Mouse (Mus musculus) lung, postnatal 0 days (tissue): ENCODE measurements around the gene Atg13. TPM values are rescaled to one million over a fixed set of nuclear protein-coding genes. Genes with fewer than 3 reads are reported as not detected.

Experiments
- ATAC-seq: fragments of 200-750 bp; cut with Nextera tagmentation; 2 replicates; pipeline ENCODE4 v1.8.0; 2017; ENCODE audit warnings: moderate library complexity
- DNase-seq: peaks from one replicate; pipeline ENCODE4 v3.0.0-alpha.2; 2016; ENCODE audit warnings: low spot score
- H3K27ac ChIP-seq: fragments of 300-500 bp; sonication (generic); 2 replicates; pipeline ENCODE4 v1.5.1; 2014; ENCODE audit warnings: antibody characterized with exemption, mild to moderate bottlenecking, low read length, mixed read lengths
- H3K27me3 ChIP-seq: fragments of 300-500 bp; sonication (generic); replicated peaks from 2 replicates; pipeline ENCODE4 v1.6.1; 2014; ENCODE audit warnings: low read length, mixed read lengths; ENCODE audit not compliant: insufficient read depth
- H3K36me3 ChIP-seq: fragments of 300-500 bp; sonication (generic); 2 replicates; pipeline ENCODE4 v1.6.1; 2014; ENCODE audit warnings: low read length, mixed read lengths; ENCODE audit not compliant: insufficient read depth
- H3K4me1 ChIP-seq: fragments of 300-500 bp; sonication (generic); 2 replicates; pipeline ENCODE4 v1.6.1; 2014; ENCODE audit warnings: antibody characterized with exemption, low read depth, low read length, mixed read lengths; ENCODE audit not compliant: insufficient read depth
- H3K4me2 ChIP-seq: fragments of 300-500 bp; sonication (generic); replicated peaks from 2 replicates; pipeline ENCODE4 v1.6.1; 2014; ENCODE audit warnings: low read depth, mild to moderate bottlenecking, low read length, moderate library complexity, mixed read lengths
- H3K4me3 ChIP-seq: fragments of 300-500 bp; sonication (generic); 2 replicates; pipeline ENCODE4 v1.5.1; 2014; ENCODE audit warnings: low read depth, low read length
- H3K9ac ChIP-seq: fragments of 300-500 bp; sonication (generic); replicated peaks from 2 replicates; pipeline ENCODE4 v1.6.1; 2014; ENCODE audit warnings: low read depth, mild to moderate bottlenecking
- H3K9me3 ChIP-seq: fragments of 300-500 bp; sonication (generic); 2 replicates; pipeline ENCODE4 v1.6.1; 2016; ENCODE audit warnings: low read length, mixed read lengths
- CTCF ChIP-seq: IDR thresholded peaks from 2 replicates; pipeline ENCODE4 v1.5.1; 2016; ENCODE audit warnings: antibody characterized with exemption, mild to moderate bottlenecking
- EP300 ChIP-seq: IDR thresholded peaks from 2 replicates; pipeline ENCODE4 v1.6.1; 2016; ENCODE audit warnings: antibody characterized with exemption, mild to moderate bottlenecking, control low read depth
- WGBS: fragments of 180-500 bp; shearing (Covaris S2); extraction: QIAGEN DNeasy Blood & Tissue Kit; methylation state at CpG from one replicate; pipeline ENCODE4 v1.1.7; 2014; 5-methylcytosine and 5-hydroxymethylcytosine counted together
- polyA plus RNA-seq: library from polyadenylated mRNA; unstranded; fragments of >200 nt; fragmentation: Nextera tagmentation; extraction: Ambion mirVana; gene quantifications from 2 replicates; pipeline ENCODE4 v1.2.1, GENCODE M21; 2015

Atg13 gene
- polyA plus RNA-seq, 1 experiment from 2014 or later: 26.2 TPM

- H3K4me1 ChIP-seq: no peaks in the 10 kb centered on the region
- DNase-seq: no peak
- ATAC-seq: peak; percentile 35; the same call in 1 of the 2 replicates
Observed at GRCm38 (mm10) chr2:91636727-91637338, 73.5 kb downstream of the Atg13 start.

GRCm38 (mm10) chr2:91636229-91636628 is 74.1 kb downstream of the Atg13 start, which contains the start of gene F2:
F2 (minus strand) TSS chr2:91636414.
- Histone ChIP-seq H3K27me3 (no peaks in the 10 kb centered on the region), H3K36me3 (no peaks in the 10 kb centered on the region), H3K9ac (no peak within 1 kb of the TSS), H3K9me3 (no peaks in the 10 kb centered on the region), H3K4me3 (no peak within 1 kb of the TSS), H3K27ac (no peak within 1 kb of the TSS), H3K4me1 (no peaks in the 10 kb centered on the region), H3K4me2 (no peak within 1 kb of the TSS)
- no peak for DNase-seq
- 75% methylated on average over 8 of the region's 8 CpGs for WGBS
- no peak for ATAC-seq
- TF ChIP-seq CTCF (no peak), EP300 (no peak)

More at GRCm38 (mm10) chr2:91636727-91637338, 73.5 kb downstream of the Atg13 start:
- TF ChIP-seq EP300 (no peak), CTCF (no peak)
- H3K4me2 ChIP-seq: no peak overlapping the region
- no peaks in the 10 kb centered on the region for H3K27me3 ChIP-seq
- 56% methylated on average over 5 of the region's 5 CpGs for WGBS
- no peak overlapping the region for H3K27ac ChIP-seq
- no peaks in the 10 kb centered on the region for H3K9me3 ChIP-seq
- H3K4me3 ChIP-seq: no peak overlapping the region
- H3K9ac ChIP-seq: no peak overlapping the region
- H3K36me3 ChIP-seq: no peaks in the 10 kb centered on the region

- H3K9ac ChIP-seq: no peak overlapping the region
- H3K4me1 ChIP-seq: no peaks in the 10 kb centered on the region
- ATAC-seq (no peak), DNase-seq (no peak)
- H3K27me3 ChIP-seq: no peaks in the 10 kb centered on the region
- H3K27ac ChIP-seq: no peak overlapping the region
- H3K36me3 ChIP-seq: no peaks in the 10 kb centered on the region
- H3K4me2 ChIP-seq: no peak overlapping the region
- no peak overlapping the region for H3K4me3 ChIP-seq
- H3K9me3 ChIP-seq: no peaks in the 10 kb centered on the region
- 76% methylated on average over 11 of the region's 11 CpGs for WGBS
- no peak for TF ChIP-seq CTCF
- TF ChIP-seq EP300: no peak
Observed at GRCm38 (mm10) chr2:91635486-91635885, 74.9 kb downstream of the Atg13 start.

DNA sequence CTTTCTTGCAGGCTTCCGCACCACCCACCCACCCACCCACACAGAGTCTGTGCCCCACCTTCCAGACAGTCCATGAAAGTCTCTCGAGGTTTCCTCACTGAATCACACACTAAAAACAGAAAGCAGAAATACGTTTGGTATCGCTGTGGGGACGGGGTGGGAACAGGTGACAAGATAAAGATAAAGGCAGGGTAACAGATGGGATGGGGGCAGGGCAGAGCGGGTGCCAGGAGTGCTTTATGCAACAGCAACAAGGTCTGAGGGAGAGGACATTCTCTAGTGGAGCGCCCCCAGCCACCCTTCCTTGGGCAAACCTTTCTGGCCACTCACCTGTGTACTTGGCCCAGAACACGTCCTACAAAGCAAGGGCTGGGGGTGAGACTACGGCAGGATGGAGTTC is 75.5 kb downstream of the Atg13 start:
- Histone ChIP-seq H3K9ac (no peak overlapping the region), H3K27ac (no peak overlapping the region), H3K4me2 (no peak overlapping the region), H3K27me3 (no peaks in the 10 kb centered on the region), H3K4me3 (no peak overlapping the region), H3K9me3 (no peaks in the 10 kb centered on the region), H3K4me1 (no peaks in the 10 kb centered on the region), H3K36me3 (no peaks in the 10 kb centered on the region)
- DNase-seq (no peak), ATAC-seq (no peak)
- TF ChIP-seq CTCF (no peak), EP300 (no peak)
- WGBS: 72% methylated on average over 9 of the region's 9 CpGs

GRCm38 (mm10) chr2:91633334-91633977 is 76.9 kb downstream of the Atg13 start:
- Histone ChIP-seq H3K9ac (no peak overlapping the region), H3K9me3 (no peaks in the 10 kb centered on the region), H3K4me1 (no peaks in the 10 kb centered on the region), H3K4me2 (no peak overlapping the region), H3K36me3 (no peaks in the 10 kb centered on the region), H3K27me3 (no peaks in the 10 kb centered on the region), H3K4me3 (no peak overlapping the region), H3K27ac (no peak overlapping the region)
- WGBS: 66% methylated on average over 12 of the region's 12 CpGs
- DNase-seq (no peak), ATAC-seq (no peak)
- no peak for TF ChIP-seq EP300
- no peak for TF ChIP-seq CTCF

GRCm38 (mm10) chr2:91632316-91632715 is 78.1 kb downstream of the Atg13 start:
- H3K9me3 ChIP-seq: no peaks in the 10 kb centered on the region
- no peaks in the 10 kb centered on the region for H3K27me3 ChIP-seq
- WGBS: 58% methylated on average over 5 of the region's 5 CpGs
- no peak overlapping the region for H3K4me3 ChIP-seq
- TF ChIP-seq EP300 (no peak), CTCF (no peak)
- H3K4me1 ChIP-seq: no peaks in the 10 kb centered on the region
- ATAC-seq (peak; percentile 61), DNase-seq (peak; percentile 43)
- no peak overlapping the region for H3K4me2 ChIP-seq
- no peak overlapping the region for H3K9ac ChIP-seq
- H3K27ac ChIP-seq: no peak overlapping the region
- H3K36me3 ChIP-seq: no peaks in the 10 kb centered on the region
